Mouse (Mus musculus) heart, postnatal 36 days (tissue): ENCODE results near the gene Atp6v0e. TPM values are rescaled to one million over a fixed set of nuclear protein-coding genes. Genes with fewer than 3 reads are reported as not detected.

Source experiments
- DNase-seq, 2 experiments: peaks; one replicate each; pipeline ENCODE4 v3.0.0; 2021 to 2022
- intact Hi-C: fragments of 180-260 bp; cut with DNase I; formaldehyde crosslinking; loops from one replicate; pipeline ENCODE4 v1.15.1; 2025
- total RNA-seq, 2 experiments: library from RNA; stranded (reverse); gene quantifications; 2 replicates each; pipeline ENCODE4 v1.2.3; 2021

Atp6v0e gene
- total RNA-seq, 2 experiments from 2014 or later, result 58.6 to 68.7 TPM

- intact Hi-C loops, result no loop called here
- no peak for DNase-seq
These were observed 45.5 kb downstream of the Atp6v0e start for GRCm38 (mm10) chr17:26708499-26708898.

GRCm38 (mm10) chr17:26708993-26709590 lies 46.1 kb downstream of the Atp6v0e start:
- intact Hi-C loops, result no loop called here
- DNase-seq, result no peak

GRCm38 (mm10) chr17:26710049-26710448 lies 47.0 kb downstream of the Atp6v0e start:
- intact Hi-C loops, result loop anchor here (5.0 kb wide), 1 partner anchor 243 kb away; no protein-coding TSS in a partner anchor
- no peak for DNase-seq

- DNase-seq, result peak; percentile 97
- intact Hi-C loops, result loop anchor here (5.0 kb wide), 1 partner anchor 67 kb away; the partner anchor contains the start of gene Bnip1
These were observed 52.3 kb downstream of the Atp6v0e start, which contains the start of gene Crebrf for GRCm38 (mm10) chr17:26715271-26715758. TSS of gene Crebrf (plus strand) at chr17:26715650.

- DNase-seq, result peak; percentile 87 to 95
- intact Hi-C loops, result loop anchor here (5.0 kb wide), 1 partner anchor 66 kb away; the partner anchor contains the start of gene Bnip1
These were observed 53.1 kb downstream of the Atp6v0e start for GRCm38 (mm10) chr17:26715916-26716717.

GRCm38 (mm10) chr17:26717868-26718267 lies 54.8 kb downstream of the Atp6v0e start:
- no peak for DNase-seq
- intact Hi-C loops, result loop anchor here (2.0 to 5.0 kb wide), 2 partner anchors 41 to 64 kb away; partner anchors contain the start of gene Bnip1

- intact Hi-C loops, result loop anchor here (2.0 to 5.0 kb wide), 2 partner anchors 43 to 63 kb away; partner anchors contain the start of gene Bnip1
- no peak for DNase-seq
These were observed 56.4 kb downstream of the Atp6v0e start for GRCm38 (mm10) chr17:26719405-26719804.

GRCm38 (mm10) chr17:26721802-26722201 lies 58.8 kb downstream of the Atp6v0e start:
- intact Hi-C loops, result no loop called here
- no peak for DNase-seq

GRCm38 (mm10) chr17:26724790-26725189 lies 61.8 kb downstream of the Atp6v0e start:
- DNase-seq, result no peak
- intact Hi-C loops, result no loop called here

- intact Hi-C loops, result no loop called here
- DNase-seq, result no peak
These were observed 63.6 kb downstream of the Atp6v0e start for GRCm38 (mm10) chr17:26726674-26727073.

GRCm38 (mm10) chr17:26727110-26727755 lies 64.2 kb downstream of the Atp6v0e start:
- intact Hi-C loops, result no loop called here
- DNase-seq, result no peak

- no peak for DNase-seq
- intact Hi-C loops, result no loop called here
These were observed 79.5 kb downstream of the Atp6v0e start for GRCm38 (mm10) chr17:26742581-26742980.

- intact Hi-C loops, result no loop called here
These were observed 80.3 kb downstream of the Atp6v0e start for GRCm38 (mm10) chr17:26743294-26743693.

More at GRCm38 (mm10) chr17:26743294-26743693, 80.3 kb downstream of the Atp6v0e start:
- DNase-seq, result no peak

Other genes starting within 250 kb of the Atp6v0e start
- gene Neurl1b, start 248.4 kb upstream of the Atp6v0e start, total RNA-seq, result 1 to 10 TPM; 5.2 to 6.3 TPM
- 10 to 100 TPM; 47.5 to 56.2 TPM for gene Ergic1, start 101.7 kb upstream of the Atp6v0e start, total RNA-seq
- 100 to 1,000 TPM in 1 of 2 experiments, 10 to 100 TPM in 1; 49.6 to 105 TPM for gene Dusp1, start 101.1 kb upstream of the Atp6v0e start, total RNA-seq
- 10 to 100 TPM; 71.7 to 72.4 TPM for gene Crebrf, start 52.4 kb downstream of the Atp6v0e start, total RNA-seq
- 10 to 100 TPM; 24.5 to 27.2 TPM for gene Bnip1, start 117.8 kb downstream of the Atp6v0e start, total RNA-seq
- 10 to 100 TPM; 80.7 TPM for gene Nkx2-5, start 181.8 kb downstream of the Atp6v0e start, total RNA-seq